Mouse (Mus musculus) midbrain, embryonic 11.5 days (tissue): ENCODE measurements around the gene Ampd3. TPM values are rescaled to one million over a fixed set of nuclear protein-coding genes. Genes with fewer than 3 reads are reported as not detected.
A peak's percentile ranks its signal among the peaks of the same experiment; 100 is the strongest.

Source experiments
- ATAC-seq: fragments of 200-750 bp; cut with Nextera tagmentation; 2 replicates; pipeline ENCODE4 v1.8.0; 2017; ENCODE audit warnings: moderate TSS enrichment, moderate library complexity; ENCODE audit not compliant: low FRiP score
- DNase-seq: peaks from one replicate; pipeline ENCODE4 v3.0.0; 2015; ENCODE audit warnings: low spot score; ENCODE audit errors: missing footprints
- H3K27ac ChIP-seq: fragments of 300-500 bp; sonication (generic); 2 replicates; pipeline ENCODE4 v1.5.1; 2014; ENCODE audit warnings: low read depth, low read length
- H3K27me3 ChIP-seq: fragments of 300-500 bp; sonication (generic); 2 replicates; pipeline ENCODE4 v1.6.1; 2014; ENCODE audit warnings: mild to moderate bottlenecking, low read length, moderate library complexity, mixed read lengths; ENCODE audit not compliant: control insufficient read depth, insufficient read depth
- H3K36me3 ChIP-seq: fragments of 300-500 bp; sonication (generic); 2 replicates; pipeline ENCODE4 v1.6.1; 2014; ENCODE audit warnings: mild to moderate bottlenecking, low read length, moderate library complexity, mixed read lengths; ENCODE audit not compliant: control insufficient read depth, insufficient read depth
- H3K4me1 ChIP-seq: fragments of 300-500 bp; sonication (generic); 2 replicates; pipeline ENCODE4 v1.6.1; 2014; ENCODE audit warnings: low read length; ENCODE audit not compliant: control insufficient read depth, insufficient read depth
- H3K4me2 ChIP-seq: fragments of 300-500 bp; sonication (generic); 2 replicates; pipeline ENCODE4 v1.6.1; 2014; ENCODE audit warnings: mild to moderate bottlenecking, moderate library complexity
- H3K4me3 ChIP-seq: fragments of 300-500 bp; sonication (generic); 2 replicates; pipeline ENCODE4 v1.5.1; 2014; ENCODE audit warnings: low read depth, low read length
- H3K9ac ChIP-seq: fragments of 300-500 bp; sonication (generic); 2 replicates; pipeline ENCODE4 v1.6.1; 2014; ENCODE audit warnings: low read length
- H3K9me3 ChIP-seq: fragments of 300-500 bp; sonication (generic); 2 replicates; pipeline ENCODE4 v1.6.1; 2016; ENCODE audit warnings: low read length; ENCODE audit not compliant: control insufficient read depth
- WGBS: fragments of 180-500 bp; shearing (Covaris S2); extraction: QIAGEN DNeasy Blood & Tissue Kit; methylation state at CpG from one replicate; pipeline ENCODE4 v1.1.7; 2014; 5-methylcytosine and 5-hydroxymethylcytosine counted together
- polyA plus RNA-seq: library from polyadenylated mRNA; unstranded; fragments of >200 nt; fragmentation: Nextera tagmentation; extraction: Ambion mirVana; gene quantifications from 2 replicates; pipeline ENCODE4 v1.2.1, GENCODE M21; 2014

Gene Ampd3
- polyA plus RNA-seq: 1.4 and 2.6 TPM in 2 replicates

DNA sequence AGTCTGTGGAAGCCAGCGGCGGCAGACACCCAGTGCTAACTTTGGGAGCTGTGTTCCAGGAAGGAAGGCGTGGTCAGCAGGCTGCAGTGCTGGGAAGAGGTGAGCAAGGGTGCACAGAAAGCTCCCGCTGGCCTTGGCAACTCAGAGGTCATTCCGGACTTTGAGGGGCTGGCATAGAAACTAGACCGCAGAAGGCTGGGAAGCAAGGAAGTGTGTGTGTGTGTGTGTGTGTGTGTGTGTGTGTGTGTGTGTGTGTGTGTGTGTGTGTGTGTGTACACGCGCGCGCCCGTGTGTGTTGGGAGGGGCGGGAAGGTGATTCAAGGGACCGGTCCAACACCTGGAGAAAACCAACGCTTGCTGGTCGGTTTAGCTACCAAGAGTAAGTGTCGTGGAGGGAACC, at the start of gene Ampd3:
Ampd3 (plus strand) TSS at position 206 of the 400 bp plus-strand sequence.
- DNase-seq (no peak), ATAC-seq (no peak)
- no peaks in the 10 kb centered on the region for H3K9me3 ChIP-seq
- peak within 1 kb of the TSS; percentile 53 for H3K4me3 ChIP-seq
- peak within 1 kb of the TSS; percentile 64 for H3K9ac ChIP-seq
- H3K27me3 ChIP-seq: peaks cover 14% of the 10 kb centered on the region
- no peaks in the 10 kb centered on the region for H3K36me3 ChIP-seq
- 11% methylated on average over 14 of the region's 16 CpGs for WGBS
- peak within 1 kb of the TSS; percentile 91 for H3K4me2 ChIP-seq
- H3K27ac ChIP-seq: no peak within 1 kb of the TSS
- 0 out of 2 replicates have a peak, but pooled peaks cover 2% of the 10 kb centered on the region for H3K4me1 ChIP-seq

DNA sequence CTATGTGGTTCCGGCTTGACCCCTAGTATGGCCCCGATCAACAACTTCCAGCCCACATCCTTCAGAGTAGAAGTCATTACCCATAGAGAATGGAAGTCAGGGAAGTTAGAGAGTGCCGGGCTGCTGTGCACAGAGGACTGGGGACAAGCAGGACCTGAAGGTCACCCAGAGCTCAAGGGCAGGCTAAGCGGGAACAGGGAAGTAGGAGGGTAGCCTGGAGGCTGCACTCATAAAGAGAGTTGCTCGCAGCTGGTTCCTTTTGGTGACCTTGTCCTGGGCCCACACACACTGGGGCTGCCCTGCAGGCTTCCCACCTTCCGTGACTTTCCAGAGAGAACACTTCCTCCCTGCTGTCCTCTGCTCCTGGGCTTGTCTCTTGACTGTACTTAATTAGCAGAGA, 49.5 kb upstream of the Ampd3 start:
- no peaks in the 10 kb centered on the region for H3K9me3 ChIP-seq
- no peaks in the 10 kb centered on the region for H3K27me3 ChIP-seq
- 84% methylated on average over 6 of the region's 6 CpGs for WGBS
- DNase-seq (peak; percentile 35), ATAC-seq (no peak)
- no peaks in the 10 kb centered on the region for H3K36me3 ChIP-seq
- H3K4me1 ChIP-seq: no peaks in the 10 kb centered on the region
- H3K4me2 ChIP-seq: no peak overlapping the region
- H3K9ac ChIP-seq: no peak overlapping the region
- H3K4me3 ChIP-seq: no peak overlapping the region
- no peak overlapping the region for H3K27ac ChIP-seq

DNA sequence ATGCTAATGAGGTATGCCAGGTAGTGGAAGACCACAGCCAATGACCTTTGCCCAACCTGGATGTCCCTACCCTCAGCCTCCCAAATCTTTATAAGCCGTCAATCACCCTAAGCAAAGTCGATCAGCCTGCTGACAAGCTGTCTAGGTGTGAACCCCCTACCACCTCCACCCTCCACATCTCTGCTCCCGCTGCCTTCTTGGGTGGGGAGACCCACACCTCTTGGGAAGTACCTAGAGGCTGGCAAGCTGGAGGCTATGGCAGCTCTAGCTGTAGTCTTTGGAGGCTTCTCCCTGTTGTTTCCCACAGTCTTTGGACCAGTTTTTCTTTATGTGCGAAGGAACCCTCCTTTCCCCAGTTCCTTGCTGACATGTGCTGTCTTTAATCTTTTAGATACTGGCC, 48.1 kb upstream of the Ampd3 start:
- no peak overlapping the region for H3K4me3 ChIP-seq
- DNase-seq (peak; percentile 62), ATAC-seq (no peak)
- H3K27me3 ChIP-seq: no peaks in the 10 kb centered on the region
- no peak overlapping the region for H3K9ac ChIP-seq
- H3K4me2 ChIP-seq: no peak overlapping the region
- WGBS: 82% methylated on average over 4 of the region's 4 CpGs
- no peaks in the 10 kb centered on the region for H3K9me3 ChIP-seq
- H3K4me1 ChIP-seq: no peaks in the 10 kb centered on the region
- H3K27ac ChIP-seq: no peak overlapping the region
- no peaks in the 10 kb centered on the region for H3K36me3 ChIP-seq

DNA sequence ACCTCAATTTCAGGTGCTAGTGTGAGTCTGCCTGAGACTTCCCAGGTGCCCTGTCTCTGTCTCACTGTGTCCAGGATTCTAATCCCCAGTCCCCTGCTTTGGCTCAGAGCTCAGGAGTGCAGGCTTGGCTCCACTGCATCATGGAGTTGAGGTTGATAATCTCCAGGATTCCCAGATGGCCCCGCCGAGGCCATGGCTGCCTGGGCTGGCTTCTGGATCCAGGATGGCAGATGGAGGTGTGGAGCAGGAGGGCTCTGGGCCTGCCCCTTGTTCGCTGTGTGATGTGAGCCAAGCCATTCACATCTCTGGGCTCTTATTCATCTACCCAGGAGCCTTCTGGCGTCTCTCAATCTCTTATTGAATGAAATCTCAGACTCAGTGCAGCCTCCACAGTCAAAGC, 45.8 kb upstream of the Ampd3 start:
- Histone ChIP-seq H3K27ac (no peak overlapping the region), H3K4me2 (no peak overlapping the region), H3K4me1 (no peaks in the 10 kb centered on the region), H3K9me3 (no peaks in the 10 kb centered on the region), H3K4me3 (no peak overlapping the region), H3K9ac (no peak overlapping the region), H3K27me3 (no peaks in the 10 kb centered on the region), H3K36me3 (no peaks in the 10 kb centered on the region)
- 92% methylated on average over 4 of the region's 4 CpGs for WGBS
- DNase-seq (peak; percentile 61), ATAC-seq (no peak)

DNA sequence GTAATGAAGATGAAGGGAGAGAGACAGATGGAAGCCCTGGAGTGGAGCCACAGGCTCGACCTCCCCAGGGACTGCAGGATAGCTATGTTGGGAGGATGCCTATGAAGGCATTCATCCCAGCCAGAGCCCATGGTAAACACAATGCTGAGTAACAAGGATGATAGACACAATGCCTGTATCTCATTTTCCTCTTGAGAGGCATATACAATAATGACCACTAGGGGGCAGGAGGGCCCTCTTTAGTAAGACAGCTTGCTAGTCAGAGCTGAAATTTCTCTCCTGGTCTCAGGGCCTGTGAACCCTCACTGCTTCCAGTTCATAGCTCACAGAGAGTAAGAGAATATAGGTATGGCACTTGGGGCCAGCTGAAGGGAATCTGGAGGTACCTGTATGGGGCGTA, 41.0 kb upstream of the Ampd3 start:
- peak; percentile 46; the same call in 1 of the 2 replicates for ATAC-seq
- peaks cover 7% of the 10 kb centered on the region for H3K4me1 ChIP-seq
- no peak overlapping the region for H3K27ac ChIP-seq
- WGBS: 38% methylated on average over 2 of the region's 2 CpGs
- H3K27me3 ChIP-seq: no peaks in the 10 kb centered on the region
- no peak overlapping the region for H3K4me2 ChIP-seq
- peak; percentile 95 for DNase-seq
- no peak overlapping the region for H3K4me3 ChIP-seq
- H3K36me3 ChIP-seq: no peaks in the 10 kb centered on the region
- H3K9me3 ChIP-seq: no peaks in the 10 kb centered on the region
- no peak overlapping the region for H3K9ac ChIP-seq

DNA sequence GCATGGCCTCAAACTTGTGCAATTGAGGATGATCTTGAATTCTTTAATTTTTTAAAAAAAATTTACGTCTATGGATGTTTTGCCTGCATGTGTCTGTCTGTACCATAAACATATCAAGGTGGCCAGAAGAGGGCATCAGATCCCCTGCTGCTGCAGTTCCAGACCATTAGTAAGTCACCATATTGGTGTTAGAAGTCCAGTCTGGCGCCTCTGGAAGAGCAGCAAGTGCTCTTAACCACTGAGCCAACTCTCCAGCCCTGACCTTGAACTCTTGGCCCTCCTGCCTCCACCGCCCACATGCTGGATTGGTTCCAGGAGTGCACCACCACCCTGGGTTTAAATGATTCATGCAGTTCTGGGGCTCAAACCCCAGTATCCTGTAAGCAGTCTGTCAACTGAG, 39.1 kb upstream of the Ampd3 start:
- 68% methylated on average over 3 of the region's 3 CpGs for WGBS
- Histone ChIP-seq H3K4me2 (no peak overlapping the region), H3K4me3 (no peak overlapping the region), H3K27ac (no peak overlapping the region), H3K9me3 (no peaks in the 10 kb centered on the region), H3K9ac (no peak overlapping the region), H3K4me1 (peaks cover 7% of the 10 kb centered on the region), H3K36me3 (no peaks in the 10 kb centered on the region), H3K27me3 (no peaks in the 10 kb centered on the region)
- no peak for ATAC-seq
- DNase-seq: peak; percentile 81

DNA sequence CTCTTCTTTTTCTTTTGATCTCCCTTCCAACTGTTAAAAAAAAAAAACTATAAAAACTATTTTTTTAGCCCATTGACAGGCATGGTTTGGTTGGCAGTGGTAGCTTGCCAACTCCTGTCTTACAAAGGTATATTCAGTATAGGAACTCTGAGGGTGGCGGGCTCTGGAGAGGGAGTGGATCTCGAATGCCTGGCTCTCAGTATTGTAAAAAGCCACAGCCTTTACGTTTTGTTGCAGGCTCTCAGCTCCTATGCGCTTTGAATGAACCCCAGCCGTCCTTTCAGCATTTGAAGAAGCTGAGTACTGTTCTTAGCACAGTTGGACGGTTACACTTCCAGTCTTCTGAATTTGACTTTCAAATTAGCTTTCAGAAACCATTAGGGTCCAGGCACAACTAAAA, 38.7 kb upstream of the Ampd3 start:
- peaks cover 7% of the 10 kb centered on the region for H3K4me1 ChIP-seq
- H3K9me3 ChIP-seq: no peaks in the 10 kb centered on the region
- no peaks in the 10 kb centered on the region for H3K36me3 ChIP-seq
- H3K4me3 ChIP-seq: no peak overlapping the region
- H3K9ac ChIP-seq: no peak overlapping the region
- no peaks in the 10 kb centered on the region for H3K27me3 ChIP-seq
- WGBS: 44% methylated on average over 6 of the region's 6 CpGs
- ATAC-seq (no peak), DNase-seq (no peak)
- H3K27ac ChIP-seq: no peak overlapping the region
- no peak overlapping the region for H3K4me2 ChIP-seq

DNA sequence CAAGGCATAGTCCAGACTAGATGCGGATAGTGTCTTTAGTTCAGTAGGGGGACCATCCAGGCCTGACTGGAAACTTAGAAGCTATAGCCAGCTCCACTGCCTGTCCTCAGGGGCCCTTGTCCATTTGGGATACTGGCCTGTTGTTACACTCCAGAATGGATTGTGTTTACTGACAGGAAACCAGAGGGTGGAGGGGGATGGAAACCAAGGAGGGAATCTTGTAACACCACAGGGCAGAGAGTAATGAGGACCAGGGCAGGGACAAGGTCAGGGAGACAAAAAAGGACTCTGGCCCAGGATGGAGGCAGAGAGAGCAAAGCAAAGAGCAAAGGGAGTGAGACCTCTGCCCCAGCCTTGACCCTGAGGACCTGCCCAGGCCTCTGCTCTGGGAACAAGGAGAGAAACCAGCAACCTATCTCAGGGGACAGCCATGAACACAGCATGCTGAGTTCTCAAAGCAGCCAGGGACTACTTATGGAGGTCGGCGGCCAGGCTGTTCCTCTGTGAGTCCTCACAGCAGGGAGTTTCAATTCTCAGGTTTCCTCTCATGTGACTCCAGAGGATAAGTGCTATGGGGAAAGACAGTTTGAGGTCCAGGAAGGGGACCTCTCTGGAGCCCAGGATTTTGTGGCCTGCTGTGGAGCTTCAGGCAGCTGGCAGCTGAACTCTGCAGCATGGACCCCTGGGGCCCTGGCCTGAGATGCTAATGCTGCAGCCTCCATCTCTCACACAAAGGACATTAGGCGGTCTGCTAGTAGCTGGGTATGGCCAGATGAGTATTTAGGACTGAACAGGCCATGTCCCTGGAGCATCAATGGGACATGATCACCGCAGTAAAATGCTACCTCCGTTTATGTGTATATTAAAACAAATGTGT, 36.7 kb upstream of the Ampd3 start:
- 47% methylated on average over 6 of the region's 6 CpGs for WGBS

DNA sequence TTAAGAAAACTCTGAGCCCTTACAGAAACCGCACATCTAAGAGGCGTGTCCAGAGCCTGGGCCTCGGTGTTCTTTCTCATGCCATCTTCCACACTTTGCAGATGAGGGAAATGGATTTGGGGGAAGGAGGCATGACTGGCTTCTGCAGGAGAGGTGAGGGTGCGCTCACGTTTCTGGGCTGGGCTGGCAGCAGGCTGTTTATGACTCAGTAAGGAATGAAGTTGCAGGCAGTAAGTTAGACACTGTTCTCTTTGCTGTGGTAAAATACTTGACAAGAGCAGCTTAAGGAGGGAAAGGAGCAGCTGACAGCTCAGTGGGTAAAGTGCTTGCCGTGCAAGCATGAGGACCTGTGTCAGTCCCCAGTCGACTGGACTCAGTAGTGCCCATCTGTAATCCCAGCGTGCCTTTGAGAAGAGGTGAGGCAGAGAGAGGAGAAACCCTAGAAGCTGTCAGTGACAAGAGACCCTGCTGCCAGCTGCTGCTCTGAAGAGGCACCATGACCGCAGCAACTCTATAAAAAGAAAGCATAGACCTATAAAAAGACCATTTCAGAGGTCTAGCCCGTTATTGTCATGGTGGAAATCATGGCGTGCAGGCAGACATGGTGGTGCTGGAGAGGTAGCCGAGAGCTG, 35.9 kb upstream of the Ampd3 start:
- WGBS: 84% methylated on average over 12 of the region's 12 CpGs
- Histone ChIP-seq H3K9ac (0 out of 2 replicates have a peak overlapping the region, but pooled peaks have one; percentile 5), H3K9me3 (no peaks in the 10 kb centered on the region), H3K4me3 (no peak overlapping the region), H3K27me3 (no peaks in the 10 kb centered on the region), H3K4me2 (no peak overlapping the region), H3K36me3 (no peaks in the 10 kb centered on the region), H3K4me1 (peaks cover 7% of the 10 kb centered on the region), H3K27ac (no peak overlapping the region)
- ATAC-seq (no peak), DNase-seq (no peak)

More for the DNA sequence above, 36.7 kb upstream of the Ampd3 start:
- Histone ChIP-seq H3K27me3 (no peaks in the 10 kb centered on the region), H3K4me3 (no peak overlapping the region), H3K27ac (no peak overlapping the region), H3K9me3 (no peaks in the 10 kb centered on the region), H3K4me1 (peaks cover 7% of the 10 kb centered on the region), H3K9ac (no peak overlapping the region; the same call in 1 of the 2 replicates), H3K36me3 (no peaks in the 10 kb centered on the region), H3K4me2 (no peak overlapping the region)
- ATAC-seq: no peak
- peak; percentile 87 for DNase-seq
